Mouse (Mus musculus) fibroblast of lung, adult 2 months (primary cell): Measurements from ENCODE around the gene Tmem50a.
A peak's percentile ranks its signal among the peaks of the same experiment; 100 is the strongest.

Source experiments
- DNase-seq: peaks from one replicate; pipeline ENCODE4 v3.0.0-alpha.2; 2011; ENCODE audit warnings: low read depth

Tmem50a gene

DNA sequence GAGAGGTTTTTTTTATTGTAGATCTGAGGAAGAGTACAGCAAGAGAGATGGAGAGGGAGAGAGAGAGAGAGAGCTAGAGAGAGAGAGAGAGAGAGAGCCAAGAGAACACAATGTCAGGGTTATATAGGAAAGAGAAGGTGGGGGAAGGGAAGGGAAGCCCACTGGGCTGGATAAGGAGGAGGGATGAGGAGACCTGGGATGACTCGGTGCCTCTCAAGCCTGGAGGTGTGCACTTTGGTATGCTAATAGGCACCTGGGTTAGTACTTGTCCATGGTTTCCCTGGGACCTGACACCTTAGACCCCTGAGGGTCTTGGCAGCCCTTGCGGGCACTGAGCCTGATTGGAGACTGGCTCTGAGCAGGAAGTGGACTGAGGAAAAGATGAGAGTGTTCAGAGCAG lies 42.9 kb downstream of the Tmem50a start:
- no peak for DNase-seq

DNA sequence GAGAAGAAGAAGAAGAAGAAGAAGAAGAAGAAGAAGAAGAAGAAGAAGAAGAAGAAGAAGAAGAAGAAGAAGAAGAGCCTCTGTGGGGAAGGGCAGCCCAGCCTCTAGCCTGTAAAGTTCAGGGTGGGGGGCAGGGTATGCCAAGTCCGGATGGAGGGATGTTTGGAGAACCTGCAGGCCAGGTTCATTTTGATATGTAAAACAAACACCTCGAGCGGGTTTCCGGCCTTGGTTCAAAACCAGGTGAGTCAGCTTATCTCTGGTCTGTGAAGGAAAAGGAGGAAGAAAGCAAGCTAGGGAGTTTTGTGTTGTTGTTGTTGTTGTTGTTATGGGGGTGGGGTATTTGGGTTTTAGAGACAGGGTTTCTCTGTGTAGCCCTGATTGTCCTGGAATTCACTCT lies 43.3 kb downstream of the Tmem50a start:
- DNase-seq, result no peak

DNA sequence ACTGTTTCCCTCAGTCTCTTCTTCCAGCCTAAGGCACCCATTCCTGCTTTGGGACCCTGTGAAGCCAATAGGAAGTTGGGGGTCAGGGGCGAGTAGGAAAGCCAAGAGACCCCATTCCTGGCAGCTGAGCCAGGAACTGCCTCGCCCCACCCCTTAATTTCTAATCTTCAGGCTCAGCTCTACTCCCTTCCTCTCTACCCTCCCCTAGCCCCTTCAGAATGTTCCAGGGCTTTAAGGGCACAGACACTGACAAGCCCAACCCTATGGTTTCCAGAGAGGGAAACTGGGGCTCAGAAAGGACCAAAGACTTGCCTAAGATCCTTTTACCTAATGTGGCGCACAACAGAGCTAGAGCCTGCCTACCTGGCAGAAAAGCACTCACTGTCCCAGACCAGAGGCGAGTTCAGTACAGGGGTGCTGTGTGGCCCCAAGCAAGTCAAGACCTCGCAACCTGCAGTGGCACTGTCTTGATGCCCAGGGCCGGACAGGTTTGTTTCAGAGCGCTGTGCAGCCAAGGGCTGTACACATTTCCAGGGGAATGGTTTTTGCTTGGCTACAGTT lies 44.9 kb downstream of the Tmem50a start:
- DNase-seq, result no peak

DNA sequence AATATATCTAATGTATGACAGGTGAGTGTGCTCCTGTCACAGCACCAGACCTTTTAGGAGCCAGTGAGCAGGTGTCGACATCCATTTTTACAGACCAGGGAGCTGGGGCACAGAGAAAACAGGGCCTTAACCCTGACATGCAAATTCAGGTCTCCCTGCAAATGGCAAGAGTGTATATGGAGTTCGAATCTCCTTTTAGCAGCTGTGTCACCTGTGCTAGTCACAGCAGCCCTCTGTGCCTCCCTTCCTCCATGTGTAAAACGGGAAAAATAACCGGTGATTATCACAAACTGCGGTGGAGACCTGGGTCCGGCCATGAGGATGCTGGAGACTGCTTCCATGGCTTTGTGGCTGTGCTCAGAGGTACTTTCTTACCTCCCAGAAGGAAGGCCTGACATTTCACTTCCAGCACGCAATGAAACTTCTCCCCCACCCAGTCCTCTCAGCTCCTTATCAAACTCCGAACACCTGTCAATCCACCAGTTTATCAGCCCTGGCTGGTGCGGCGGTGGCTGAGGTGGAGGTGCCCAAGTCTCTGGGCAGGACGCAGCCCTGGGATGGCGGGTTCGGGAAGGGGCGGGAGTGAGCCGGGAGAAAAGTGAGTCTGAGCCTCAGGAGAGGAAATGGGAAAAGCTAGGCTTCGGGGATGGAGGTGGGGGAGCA lies 45.6 kb downstream of the Tmem50a start:
- DNase-seq, result no peak

DNA sequence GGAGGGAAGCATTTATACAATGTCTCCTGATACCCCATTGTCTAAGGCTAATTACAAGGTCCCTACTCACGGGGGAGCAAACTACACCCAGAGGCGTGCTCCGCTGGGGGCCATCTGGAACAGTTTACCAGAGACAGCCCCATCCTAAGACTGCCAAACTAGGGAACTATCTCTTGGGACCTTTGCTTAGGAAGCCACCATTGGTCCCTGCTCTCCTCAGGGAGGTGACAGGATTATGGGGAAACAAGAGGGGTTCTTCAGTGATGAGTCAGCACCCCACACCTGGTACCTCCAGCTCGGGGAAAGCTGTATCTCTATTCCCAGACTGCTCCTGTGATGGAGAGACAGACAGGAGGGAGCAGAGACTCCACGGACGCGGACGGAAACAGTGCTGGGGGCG lies 46.3 kb downstream of the Tmem50a start:
- DNase-seq, result no peak

DNA sequence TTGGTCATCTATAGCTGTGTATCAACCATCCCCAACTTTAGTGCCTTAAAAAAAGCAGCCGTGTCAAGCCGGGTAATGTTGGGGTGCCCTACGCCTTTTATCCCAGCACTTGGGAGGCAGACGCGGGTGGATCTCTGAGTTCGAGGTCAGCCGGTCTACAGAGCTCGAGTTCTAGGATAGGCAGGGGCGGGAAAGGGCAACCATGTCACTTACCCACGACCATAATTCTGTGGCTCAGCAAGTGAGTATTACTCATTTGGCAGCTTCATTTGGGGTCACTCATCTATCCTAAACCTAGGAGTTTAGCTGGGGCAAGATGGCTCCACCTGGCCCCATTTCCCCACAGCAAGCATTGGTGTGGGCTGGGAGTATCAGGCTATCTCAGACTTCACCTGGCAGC lies 46.8 kb downstream of the Tmem50a start:
- no peak for DNase-seq

DNA sequence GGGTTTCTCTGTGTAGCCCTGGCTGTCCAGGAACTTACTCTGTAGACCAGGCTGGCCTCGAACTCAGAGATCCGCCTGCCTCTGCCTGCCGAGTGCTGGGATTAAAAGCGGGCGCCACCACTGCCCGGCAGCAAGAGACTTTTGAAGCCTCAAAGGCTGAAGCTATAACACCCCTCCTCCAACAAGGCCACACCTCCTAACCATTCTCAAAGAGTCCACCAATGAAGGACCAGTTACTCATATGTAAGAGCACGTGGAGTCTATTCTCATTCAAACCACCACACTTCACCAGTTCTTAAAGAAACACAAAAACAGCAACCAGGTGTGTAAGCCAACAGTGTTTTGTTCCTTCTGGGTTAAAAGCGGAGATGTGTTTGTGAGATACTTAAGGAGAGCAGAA lies 47.2 kb downstream of the Tmem50a start:
- no peak for DNase-seq

DNA sequence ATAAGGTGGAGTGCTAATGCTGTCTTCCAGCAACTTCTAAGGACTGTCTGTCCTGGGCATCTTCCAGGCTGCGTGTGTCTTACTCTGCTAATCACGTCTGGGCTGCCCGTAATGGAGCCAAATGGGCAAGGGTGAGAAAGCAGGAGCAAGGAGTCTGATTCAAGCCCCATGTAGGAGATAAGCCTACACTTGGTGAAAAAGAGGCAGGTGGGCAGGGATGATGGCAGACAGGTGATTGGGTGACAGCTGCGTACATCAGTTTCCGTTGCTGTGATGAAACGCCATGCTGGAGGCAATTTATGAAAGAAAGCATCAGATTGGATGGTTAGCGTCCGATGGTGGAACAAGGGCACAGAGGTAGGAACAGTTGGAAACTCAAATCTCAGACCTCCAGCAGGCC lies 47.6 kb downstream of the Tmem50a start:
- no peak for DNase-seq

DNA sequence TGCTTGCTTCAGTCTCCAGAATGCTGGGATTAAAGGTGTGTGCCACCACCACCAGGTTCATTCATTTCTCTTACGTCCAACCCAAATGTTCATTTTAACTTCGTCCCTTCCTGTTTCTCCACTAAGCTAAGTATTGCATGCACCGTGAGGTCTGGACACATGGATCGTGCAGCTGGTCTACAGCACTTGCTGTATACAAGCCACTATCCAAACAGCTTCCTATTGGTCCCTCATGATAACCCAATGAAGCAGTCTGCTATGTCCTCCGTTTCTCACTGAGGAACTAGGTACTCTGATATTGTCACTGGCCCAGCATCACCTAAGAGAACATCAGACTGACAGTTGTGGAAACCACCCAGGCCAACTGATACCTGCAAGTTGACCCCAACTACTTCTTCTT lies 49.0 kb downstream of the Tmem50a start:
- no peak for DNase-seq

DNA sequence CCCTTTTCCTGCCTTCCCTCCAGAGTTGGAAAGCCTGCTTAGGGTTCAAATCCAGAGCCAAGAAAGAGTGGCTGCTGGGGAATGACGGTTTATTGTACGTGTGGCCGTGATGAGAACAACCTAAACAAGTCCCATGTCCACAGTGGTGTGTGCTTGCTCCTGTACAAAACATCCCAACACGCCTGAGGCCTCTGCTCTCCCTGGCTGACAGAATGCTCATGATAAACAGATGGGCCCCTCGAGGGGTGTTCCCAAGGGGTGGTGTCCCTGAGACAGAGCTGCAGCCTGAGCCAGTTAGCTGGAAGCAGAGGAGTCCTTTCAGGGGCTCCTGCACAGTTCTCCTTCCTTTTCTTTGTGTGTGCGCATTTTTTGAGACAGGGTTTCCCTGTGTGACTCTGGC lies 49.5 kb downstream of the Tmem50a start:
- DNase-seq, result no peak

DNA sequence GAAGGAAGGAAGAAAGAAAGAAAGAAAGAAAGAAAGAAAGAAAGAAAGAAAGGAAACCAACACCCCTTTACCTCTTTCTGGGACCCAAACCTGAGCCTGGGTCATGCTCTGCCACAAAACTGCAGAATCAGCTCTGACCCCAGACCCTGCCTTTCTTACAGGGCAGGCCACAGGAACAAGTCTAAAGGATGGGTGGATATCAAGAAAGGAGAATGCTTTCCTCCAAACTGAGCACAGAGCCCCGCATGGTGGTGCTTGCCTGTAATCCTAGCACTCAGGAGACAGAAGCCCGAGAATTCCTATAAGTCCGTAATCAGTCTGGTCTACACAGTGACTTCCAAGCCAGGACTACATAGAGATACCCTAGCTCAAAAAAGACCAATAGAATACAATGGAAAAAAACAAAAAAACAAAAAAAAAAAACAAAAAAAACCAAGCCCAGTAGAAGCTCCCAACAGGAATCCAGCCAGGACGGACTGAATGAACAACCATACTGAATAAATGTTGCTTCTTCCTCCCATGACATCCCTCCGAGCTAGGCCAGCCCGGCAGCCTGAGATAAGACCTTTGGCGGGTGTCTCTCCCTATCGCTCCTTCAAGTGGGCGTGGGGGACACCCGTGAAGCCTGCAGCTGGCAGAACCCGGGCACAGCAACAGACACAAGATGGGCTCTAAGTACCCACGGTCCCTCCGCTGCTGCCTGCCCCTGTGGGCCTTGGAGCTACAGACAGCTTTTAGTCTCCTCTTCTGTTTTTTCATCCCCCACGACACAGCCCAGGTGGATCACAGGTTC lies 50.7 kb downstream of the Tmem50a start, which contains the start of gene Rhd:
TSS of gene Rhd (plus strand) at position 600 of the 793 bp plus-strand sequence.
- DNase-seq, result no peak

DNA sequence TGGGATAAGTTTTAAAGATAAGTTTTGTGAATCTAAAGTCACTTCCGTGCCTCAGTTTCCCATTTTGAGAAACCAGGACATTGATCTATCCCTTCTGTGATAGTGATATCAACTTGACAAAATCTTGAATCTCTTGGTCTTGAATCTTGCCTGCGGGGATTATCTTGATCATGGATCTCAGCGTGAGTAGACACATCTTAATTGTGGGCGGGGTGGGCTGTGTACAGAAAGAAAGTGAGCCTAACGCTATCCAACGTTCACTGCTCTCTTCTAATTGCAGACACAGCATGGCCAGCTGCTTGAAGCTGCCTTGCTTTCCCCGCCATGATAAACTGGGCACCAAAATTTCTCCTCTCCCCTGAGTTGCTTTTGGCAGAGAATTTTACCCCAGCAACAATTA lies 51.8 kb downstream of the Tmem50a start:
- DNase-seq, result no peak

DNA sequence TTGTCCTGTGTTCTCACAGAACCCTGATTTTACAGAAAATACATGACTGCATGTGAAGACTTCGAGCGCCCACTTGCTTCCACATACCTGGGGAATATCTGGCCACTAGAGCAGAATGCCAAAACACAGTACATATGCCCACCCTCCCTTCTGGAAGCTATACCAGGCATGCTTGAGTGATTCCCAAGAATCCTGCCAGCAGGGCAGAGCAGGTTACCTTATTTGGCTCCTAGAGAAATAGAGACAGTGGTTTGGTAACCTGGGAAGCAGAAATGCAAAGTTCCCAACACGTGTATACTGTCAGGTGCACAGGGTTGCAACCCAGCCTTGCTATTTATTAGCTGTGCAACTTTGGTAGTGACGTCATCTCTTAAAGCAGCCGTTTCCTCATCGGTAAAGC lies 52.9 kb downstream of the Tmem50a start:
- DNase-seq, result no peak

DNA sequence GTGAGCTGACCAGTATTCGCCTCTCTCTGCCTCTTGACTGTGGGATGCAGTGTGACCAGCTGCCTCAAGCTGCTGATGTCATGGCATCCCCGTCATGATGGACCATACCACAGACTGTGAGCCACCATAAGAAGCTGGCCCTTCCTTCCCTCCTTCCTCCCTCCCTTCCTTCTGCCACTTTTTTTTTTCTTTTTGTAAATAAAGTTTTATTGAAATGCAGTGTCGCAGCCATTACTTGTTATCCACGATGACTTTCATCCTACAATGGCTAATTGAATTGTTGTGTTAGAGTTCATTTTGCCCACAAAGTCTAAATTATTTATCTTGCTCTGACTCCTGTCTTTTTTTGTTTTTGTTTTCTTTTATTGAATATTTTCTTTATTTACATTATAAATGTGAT lies 56.3 kb downstream of the Tmem50a start:
- no peak for DNase-seq

DNA sequence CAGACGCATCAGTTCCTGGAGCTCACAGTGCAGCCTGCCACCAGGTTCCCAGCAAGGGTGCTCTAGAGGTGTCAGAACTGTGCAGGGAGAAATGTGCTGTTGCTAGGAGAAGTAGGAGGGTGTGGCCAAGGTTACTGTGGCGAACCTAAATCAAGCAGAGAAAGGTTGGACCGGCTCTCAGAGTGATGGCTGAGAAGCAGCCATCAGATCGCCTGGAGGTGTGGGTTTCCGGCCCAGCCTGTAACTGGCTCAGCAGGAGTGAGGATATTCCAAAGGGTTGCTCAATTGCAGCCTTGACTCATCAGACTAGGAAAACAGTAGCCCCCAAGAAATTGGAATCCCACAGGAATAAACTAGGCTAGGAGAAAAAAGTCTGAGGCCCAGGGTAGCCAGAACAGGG lies 58.3 kb downstream of the Tmem50a start:
- peak; percentile 26 for DNase-seq

DNA sequence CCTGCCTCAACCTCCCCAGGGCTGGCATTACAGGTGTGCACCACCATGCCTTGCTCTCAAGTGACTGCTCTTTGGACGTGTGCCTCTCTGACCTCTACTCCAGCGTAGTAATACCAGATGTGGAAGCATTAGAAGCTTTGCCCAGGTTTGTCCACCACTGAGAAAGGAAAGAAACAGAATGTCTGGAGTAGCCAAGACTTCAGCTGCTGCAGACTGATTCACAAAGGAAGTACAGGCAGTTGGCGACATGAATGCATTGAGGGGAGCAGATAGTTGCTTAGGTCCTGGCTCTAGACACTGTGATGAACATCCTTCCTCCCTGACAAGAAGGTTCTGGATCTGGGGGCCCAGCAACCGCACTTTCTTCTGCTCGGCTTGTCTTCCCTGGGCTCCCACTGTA lies 58.8 kb downstream of the Tmem50a start:
- no peak for DNase-seq

DNA sequence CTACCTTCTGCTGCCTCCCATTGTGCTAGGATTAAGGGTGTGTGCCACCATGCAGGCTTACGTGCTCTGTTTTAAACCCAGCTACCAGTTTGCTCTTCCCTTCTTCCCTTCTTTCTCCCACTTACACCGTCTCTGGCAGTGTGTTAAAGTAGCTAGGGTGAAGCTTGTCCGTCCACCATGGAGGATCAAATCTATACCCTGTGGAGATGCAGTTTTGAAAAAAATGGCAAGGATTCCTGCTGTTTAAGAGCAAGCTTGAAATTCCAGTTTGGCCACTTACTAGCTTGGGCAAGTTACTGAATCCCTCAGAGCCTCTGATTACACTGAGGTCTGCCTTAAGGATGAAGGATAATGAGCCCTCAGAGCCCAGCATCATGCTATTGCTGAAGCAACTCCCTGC lies 59.5 kb downstream of the Tmem50a start:
- no peak for DNase-seq

DNA sequence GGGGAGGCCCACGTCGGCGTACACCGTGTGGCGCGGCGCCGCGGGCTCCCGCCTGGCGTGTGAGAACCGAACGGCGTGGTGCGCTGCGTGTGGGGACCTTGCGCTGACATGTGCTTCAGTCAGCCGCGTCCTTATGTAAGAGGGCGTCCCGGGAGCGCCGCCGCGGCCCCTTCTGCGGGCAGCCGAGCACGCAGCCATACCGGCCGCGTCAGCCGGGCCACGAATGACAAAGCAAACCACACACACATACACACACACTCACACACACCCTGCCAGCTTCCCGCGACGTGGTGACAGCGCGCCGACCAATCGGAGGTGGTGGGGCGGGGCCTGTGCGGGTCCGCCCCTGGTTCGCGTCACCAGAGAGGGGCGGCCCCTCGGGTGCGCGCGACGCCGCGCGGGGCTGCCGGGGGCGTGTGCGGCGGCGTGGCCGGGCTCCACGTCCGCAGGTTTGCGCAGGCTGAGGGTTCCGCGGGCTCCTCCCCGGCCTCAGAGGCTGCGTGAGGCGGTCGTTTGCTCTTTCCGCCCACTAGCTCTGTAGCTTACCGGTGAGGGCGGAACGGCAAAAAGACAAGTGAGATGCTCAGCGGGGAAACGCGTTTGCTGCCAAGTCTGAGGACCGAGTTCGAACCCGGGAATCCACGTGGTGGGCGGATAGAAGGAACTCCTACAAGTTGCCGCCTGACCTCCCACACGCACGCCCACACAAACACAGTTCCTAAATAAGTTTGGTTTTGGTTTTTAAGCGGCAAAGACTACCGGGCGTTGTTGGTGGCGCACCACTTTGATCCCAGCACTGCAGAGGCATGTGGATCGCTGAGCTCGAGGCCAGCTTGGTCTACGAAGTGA lies 61.0 kb downstream of the Tmem50a start:
- DNase-seq, result peak; percentile 27

DNA sequence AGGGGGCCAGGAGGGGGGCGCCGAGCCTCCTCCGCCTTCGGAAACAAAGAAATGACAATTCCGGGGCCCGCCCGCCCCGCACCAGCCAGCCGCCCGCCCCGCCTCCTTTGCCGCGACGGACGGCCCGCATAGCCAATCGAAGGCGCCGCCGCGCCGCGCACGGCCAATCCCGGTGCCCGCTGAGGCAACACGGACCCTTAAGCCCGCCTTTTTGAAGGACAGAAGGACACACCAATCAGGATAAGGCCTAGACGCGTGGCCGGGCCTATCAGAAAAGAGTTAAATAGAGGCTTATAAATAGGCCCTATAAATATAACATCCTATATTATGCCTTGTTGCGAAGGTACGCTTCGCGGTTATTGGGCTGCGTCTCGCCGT lies 61.6 kb downstream of the Tmem50a start, which contains the start of gene Maco1:
TSS of gene Maco1 (minus strand) at position 87 of the 378 bp plus-strand sequence.
- DNase-seq, result peak; percentile 93

DNA sequence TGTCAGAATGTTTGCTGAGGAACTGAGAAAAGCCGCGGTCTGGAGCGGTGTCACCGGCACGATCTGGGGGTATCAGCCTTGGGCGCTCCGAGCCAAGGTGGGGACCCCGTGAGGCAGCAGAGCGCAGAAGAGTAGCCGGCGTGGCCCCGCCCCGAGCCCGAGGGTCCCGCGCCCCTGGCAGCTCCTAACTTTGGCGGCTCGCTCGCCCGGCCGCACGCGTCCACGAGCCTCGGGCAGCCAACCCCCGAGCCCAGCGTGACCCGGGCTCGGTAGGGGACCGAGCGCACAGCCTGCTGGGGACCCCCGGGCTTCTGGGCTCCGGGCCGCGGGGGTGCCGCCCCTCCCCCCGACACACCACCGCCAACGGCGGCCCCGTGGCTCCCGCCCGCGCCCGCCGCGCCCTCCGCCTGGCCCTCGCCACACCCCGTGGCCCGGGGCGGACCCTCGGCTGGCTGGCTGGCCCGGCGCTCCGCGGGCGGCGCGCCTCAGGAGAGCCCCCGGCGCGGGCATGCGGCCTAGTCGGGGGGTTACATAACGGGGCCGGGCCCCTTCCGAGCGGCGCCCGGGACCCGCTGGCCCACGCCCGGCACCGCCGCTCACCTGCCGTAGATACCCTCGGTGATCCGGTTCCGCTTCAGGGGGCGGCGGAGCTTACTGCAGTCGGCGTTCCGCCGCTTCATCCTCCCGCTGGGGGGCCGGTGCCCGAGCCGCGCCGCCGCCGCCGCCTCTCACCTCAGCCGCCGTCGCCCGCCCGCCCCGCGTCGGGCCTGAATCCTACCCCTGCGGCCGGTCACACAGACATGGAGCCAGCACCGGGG lies 62.2 kb downstream of the Tmem50a start:
- no peak for DNase-seq

DNA sequence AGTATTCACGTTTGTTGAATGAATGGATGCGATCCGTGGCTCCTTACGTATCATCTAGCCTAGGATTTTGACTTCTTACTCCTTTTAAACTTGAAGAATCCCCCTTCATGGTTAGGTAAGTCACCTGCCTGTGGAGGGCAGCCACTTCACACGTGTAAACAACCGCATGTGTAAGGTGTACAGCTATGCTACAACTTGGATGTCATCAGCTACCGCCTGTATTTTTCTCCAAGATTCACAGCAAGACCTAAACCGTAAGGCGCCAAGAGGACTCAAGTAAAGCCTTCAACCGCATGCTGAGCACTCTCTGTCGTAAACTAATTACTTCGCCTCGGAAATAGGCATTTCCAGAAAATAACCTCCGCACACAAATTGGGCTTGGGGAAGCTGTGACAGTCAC lies 62.9 kb downstream of the Tmem50a start:
- no peak for DNase-seq

DNA sequence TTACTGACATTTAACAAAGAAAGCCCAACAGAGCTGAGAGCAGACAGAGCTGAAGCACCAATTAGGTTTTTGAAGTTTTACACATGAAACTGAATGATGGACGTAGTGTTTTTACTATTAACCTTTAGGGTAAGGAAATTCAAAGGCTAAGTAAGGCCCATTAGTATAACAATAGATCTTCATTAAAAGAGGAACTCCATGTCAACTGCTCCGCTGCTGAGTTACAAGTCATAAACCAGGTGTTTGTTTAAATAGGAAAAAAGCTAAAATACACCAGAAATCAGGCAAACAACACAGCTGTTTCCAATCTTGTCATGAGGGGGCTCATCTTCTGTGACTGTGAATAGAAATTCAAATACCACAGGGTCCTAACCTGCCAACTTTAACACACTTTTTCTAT lies 63.6 kb downstream of the Tmem50a start:
- no peak for DNase-seq
